Mouse (Mus musculus) neural tube, embryonic 13.5 days (tissue): ENCODE measurements around the gene Alyref. TPM values are rescaled to one million over a fixed set of nuclear protein-coding genes. Genes with fewer than 3 reads are reported as not detected.

ENCODE experiments used
- ATAC-seq: fragments of 200-750 bp; cut with Nextera tagmentation; 2 replicates; pipeline ENCODE4 v1.8.0; 2017; ENCODE audit warnings: low read depth, mild to moderate bottlenecking, moderate TSS enrichment, moderate library complexity
- H3K27ac ChIP-seq: fragments of 300-500 bp; sonication (generic); replicated peaks from 2 replicates; pipeline ENCODE4 v1.5.1; 2015; ENCODE audit warnings: moderate library complexity, mild to moderate bottlenecking, inconsistent platforms
- H3K27me3 ChIP-seq: fragments of 300-500 bp; sonication (generic); 2 replicates; pipeline ENCODE4 v1.6.1; 2015; ENCODE audit warnings: mild to moderate bottlenecking, inconsistent platforms
- H3K36me3 ChIP-seq: fragments of 300-500 bp; sonication (generic); 2 replicates; pipeline ENCODE4 v1.6.1; 2015; ENCODE audit warnings: mild to moderate bottlenecking, inconsistent platforms
- H3K4me1 ChIP-seq: fragments of 300-500 bp; sonication (generic); replicated peaks from 2 replicates; pipeline ENCODE4 v1.6.1; 2015; ENCODE audit warnings: inconsistent platforms
- H3K4me2 ChIP-seq: fragments of 300-500 bp; sonication (generic); 2 replicates; pipeline ENCODE4 v1.6.1; 2015; ENCODE audit warnings: inconsistent platforms, mild to moderate bottlenecking, moderate library complexity
- H3K4me3 ChIP-seq: fragments of 300-500 bp; sonication (generic); 2 replicates; pipeline ENCODE4 v1.5.1; 2015; ENCODE audit warnings: mild to moderate bottlenecking, inconsistent platforms
- H3K9ac ChIP-seq: fragments of 300-500 bp; sonication (generic); 2 replicates; pipeline ENCODE4 v1.6.1; 2015; ENCODE audit warnings: moderate library complexity, mild to moderate bottlenecking, inconsistent platforms
- H3K9me3 ChIP-seq: fragments of 300-500 bp; sonication (generic); 2 replicates; pipeline ENCODE4 v1.6.1; 2016; ENCODE audit warnings: inconsistent platforms
- WGBS: fragments of 180-500 bp; shearing (Covaris S2); methylation state at CpG from one replicate; pipeline ENCODE4 v1.1.7; 2015; 5-methylcytosine and 5-hydroxymethylcytosine counted together
- polyA plus RNA-seq: library from polyadenylated mRNA; unstranded; fragments of >200 nt; fragmentation: Nextera tagmentation; extraction: Ambion mirVana; gene quantifications from 2 replicates; pipeline ENCODE4 v1.2.1, GENCODE M21; 2015

Gene Alyref
- polyA plus RNA-seq = 292 and 326 TPM in 2 replicates

DNA sequence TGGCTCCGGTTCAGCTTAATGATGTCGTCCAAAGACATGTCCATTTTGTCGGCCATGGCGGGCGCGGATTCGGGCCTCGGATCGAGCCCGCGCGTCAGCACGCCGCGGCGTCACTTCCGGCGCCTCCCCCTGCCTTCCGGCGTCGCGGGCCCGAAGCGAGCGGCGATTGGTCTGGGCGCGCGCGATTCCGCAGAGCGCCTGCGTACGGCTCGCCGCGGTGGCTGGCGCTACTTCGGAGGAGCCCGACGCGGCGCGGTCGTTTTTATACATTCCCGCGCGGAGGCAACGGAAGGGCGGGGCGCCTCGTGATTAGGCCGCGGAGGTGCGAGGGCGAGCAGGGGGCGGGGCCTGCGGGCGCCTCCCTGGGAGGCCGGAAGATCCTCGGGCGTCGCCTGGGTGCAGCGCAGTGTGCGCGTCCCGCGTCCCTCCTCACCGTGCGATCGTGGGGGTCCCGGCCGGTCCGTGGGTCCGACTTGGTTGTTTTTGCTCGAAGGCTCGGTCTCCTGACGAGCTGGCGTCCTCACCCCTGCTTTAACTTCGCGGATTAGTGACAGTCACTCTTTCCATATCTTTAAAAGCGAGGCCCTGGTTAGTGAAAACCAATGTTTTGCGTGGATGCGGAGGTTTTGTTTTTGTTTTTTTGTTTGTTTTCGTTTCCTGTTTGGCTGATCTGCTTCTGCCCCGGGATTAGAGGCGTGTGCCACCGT lies at the start of gene Alyref, which contains the start of gene Anapc11:
Gene Alyref, minus strand, starts transcription at position 83 of the 707 bp plus-strand sequence.
Gene Anapc11, plus strand, starts transcription at position 139 of the 707 bp plus-strand sequence.
- H3K36me3 ChIP-seq = peaks cover 63% of the 10 kb centered on the region
- ATAC-seq = peak; percentile 97
- 1% methylated on average over 88 of the region's 88 CpGs for WGBS

DNA sequence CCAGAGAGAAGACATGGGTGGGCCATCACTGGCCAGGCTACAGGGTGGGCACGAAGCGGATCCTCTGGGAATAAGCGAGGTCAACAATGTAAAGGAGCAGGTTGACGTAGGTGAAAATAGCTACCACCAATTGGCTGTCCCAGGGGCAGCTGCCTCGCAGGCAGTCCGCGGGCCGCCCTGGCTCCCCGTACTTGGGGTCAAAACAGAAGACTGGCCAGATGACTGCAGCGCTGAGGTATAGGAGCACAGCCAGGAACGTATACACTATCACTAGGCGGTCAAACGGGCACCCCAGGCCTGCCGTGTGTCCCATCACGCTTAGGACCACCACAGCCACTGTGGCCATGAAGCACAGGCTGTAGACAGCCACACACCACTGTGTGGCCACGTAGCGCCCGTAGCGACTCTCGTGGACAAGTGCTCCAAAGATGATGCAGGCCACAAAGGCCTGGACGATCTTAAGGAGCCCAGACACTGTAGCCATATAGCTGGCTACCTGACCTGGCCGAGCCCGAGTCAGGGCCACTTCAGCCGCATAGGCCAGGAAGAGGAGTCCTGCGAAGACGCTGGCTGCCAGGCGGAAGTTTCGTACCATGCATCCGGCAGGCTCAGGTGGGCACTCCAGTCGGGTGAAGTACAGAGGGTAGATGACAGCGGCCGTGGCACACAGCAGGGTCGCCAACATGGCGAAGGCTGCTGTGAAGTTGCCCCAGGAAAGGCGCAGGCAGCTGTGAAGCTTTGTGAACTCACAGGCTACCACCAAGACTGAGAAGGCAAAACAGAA lies 49.1 kb upstream of the Alyref start:
- Histone ChIP-seq H3K36me3 (no peaks in the 10 kb centered on the region), H3K4me3 (no peak overlapping the region), H3K4me1 (peaks cover 25% of the 10 kb centered on the region), H3K4me2 (peak overlapping the region; percentile 53; the same call in 1 of the 2 replicates), H3K9ac (peak overlapping the region; percentile 65; the same call in 1 of the 2 replicates), H3K9me3 (no peaks in the 10 kb centered on the region), H3K27ac (no peak overlapping the region), H3K27me3 (0 out of 2 replicates have a peak, but pooled peaks cover 2% of the 10 kb centered on the region)
- 85% methylated on average over 35 of the region's 35 CpGs for WGBS
- ATAC-seq = no peak

More for the DNA sequence above, at the start of gene Alyref, which contains the start of gene Anapc11:
- Histone ChIP-seq H3K27ac (peak within 1 kb of the TSS; percentile 93), H3K4me3 (peak within 1 kb of the TSS; percentile 99), H3K9ac (peak within 1 kb of the TSS; percentile 98), H3K4me1 (peaks cover 34% of the 10 kb centered on the region), H3K27me3 (no peaks in the 10 kb centered on the region), H3K4me2 (peak within 1 kb of the TSS; percentile 99), H3K9me3 (no peaks in the 10 kb centered on the region)

- H3K9me3 ChIP-seq = no peaks in the 10 kb centered on the region
- H3K36me3 ChIP-seq = no peaks in the 10 kb centered on the region
- peak within 1 kb of the TSS; percentile 34; the same call in 1 of the 2 replicates for H3K27ac ChIP-seq
- WGBS = 0% methylated on average over 15 of the region's 15 CpGs
- peak within 1 kb of the TSS; percentile 82 for H3K4me2 ChIP-seq
- ATAC-seq = peak; percentile 99
- peak within 1 kb of the TSS; percentile 49 for H3K4me3 ChIP-seq
- 0 out of 2 replicates have a peak, but pooled peaks cover 4% of the 10 kb centered on the region for H3K27me3 ChIP-seq
- peaks cover 27% of the 10 kb centered on the region for H3K4me1 ChIP-seq
- peak within 1 kb of the TSS; percentile 78 for H3K9ac ChIP-seq
Observed at GRCm38 (mm10) chr11:120643601-120643987, 45.4 kb upstream of the Alyref start, which contains the start of gene Pycr1. Gene Pycr1, minus strand, starts transcription at chr11:120643769.

- Histone ChIP-seq H3K4me3 (peak overlapping the region; percentile 49), H3K4me1 (peaks cover 24% of the 10 kb centered on the region), H3K27ac (peak overlapping the region; percentile 34; the same call in 1 of the 2 replicates), H3K9me3 (no peaks in the 10 kb centered on the region), H3K4me2 (peak overlapping the region; percentile 82), H3K27me3 (0 out of 2 replicates have a peak, but pooled peaks cover 4% of the 10 kb centered on the region), H3K36me3 (no peaks in the 10 kb centered on the region), H3K9ac (peak overlapping the region; percentile 78)
- peak; percentile 64 for ATAC-seq
- under 1% methylated on average over 18 of the region's 18 CpGs for WGBS
Observed at GRCm38 (mm10) chr11:120642939-120643600, 44.9 kb upstream of the Alyref start.

GRCm38 (mm10) chr11:120641869-120642268 lies 43.7 kb upstream of the Alyref start:
- H3K27ac ChIP-seq = no peak overlapping the region
- no peaks in the 10 kb centered on the region for H3K9me3 ChIP-seq
- peak overlapping the region; percentile 78; the same call in 1 of the 2 replicates for H3K9ac ChIP-seq
- 0 out of 2 replicates have a peak, but pooled peaks cover 4% of the 10 kb centered on the region for H3K27me3 ChIP-seq
- ATAC-seq = no peak
- WGBS = 77% methylated on average over 8 of the region's 8 CpGs
- peaks cover 17% of the 10 kb centered on the region for H3K4me1 ChIP-seq
- no peaks in the 10 kb centered on the region for H3K36me3 ChIP-seq
- peak overlapping the region; percentile 82; the same call in 1 of the 2 replicates for H3K4me2 ChIP-seq
- no peak overlapping the region for H3K4me3 ChIP-seq

DNA sequence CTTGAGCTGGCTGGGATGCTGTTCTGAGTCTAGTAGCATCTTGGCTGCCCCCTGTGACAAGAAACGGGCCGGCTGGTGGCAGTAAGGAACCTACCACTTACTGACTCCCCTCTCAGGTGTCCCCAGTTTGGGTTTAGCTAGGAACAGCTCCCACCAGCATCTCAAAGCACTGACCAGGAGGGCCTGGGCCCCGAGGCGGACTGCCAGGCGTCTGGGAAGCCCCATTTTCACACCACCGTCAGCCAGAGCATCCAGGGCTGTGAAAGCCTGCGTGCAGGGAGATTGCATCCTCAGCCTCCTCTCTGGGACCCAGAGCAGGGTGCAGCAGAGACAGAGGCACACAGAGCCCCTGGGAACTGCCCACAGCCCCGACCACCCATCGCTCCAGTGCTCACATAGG lies 43.1 kb upstream of the Alyref start:
- WGBS = 64% methylated on average over 9 of the region's 9 CpGs
- ATAC-seq = no peak
- Histone ChIP-seq H3K9me3 (no peaks in the 10 kb centered on the region), H3K36me3 (no peaks in the 10 kb centered on the region), H3K4me2 (no peak overlapping the region), H3K4me1 (peaks cover 17% of the 10 kb centered on the region), H3K27me3 (0 out of 2 replicates have a peak, but pooled peaks cover 4% of the 10 kb centered on the region), H3K9ac (peak overlapping the region; percentile 34), H3K27ac (no peak overlapping the region), H3K4me3 (no peak overlapping the region)

GRCm38 (mm10) chr11:120634810-120635209 lies 36.6 kb upstream of the Alyref start:
- no peak overlapping the region for H3K4me2 ChIP-seq
- no peak overlapping the region for H3K9ac ChIP-seq
- no peak for ATAC-seq
- no peak overlapping the region for H3K27ac ChIP-seq
- no peaks in the 10 kb centered on the region for H3K9me3 ChIP-seq
- no peak overlapping the region for H3K4me3 ChIP-seq
- H3K36me3 ChIP-seq = no peaks in the 10 kb centered on the region
- 83% methylated on average over 5 of the region's 5 CpGs for WGBS
- H3K27me3 ChIP-seq = no peaks in the 10 kb centered on the region
- H3K4me1 ChIP-seq = peaks cover 29% of the 10 kb centered on the region

- peaks cover 9% of the 10 kb centered on the region for H3K36me3 ChIP-seq
- H3K27me3 ChIP-seq = no peaks in the 10 kb centered on the region
- peak within 1 kb of the TSS; percentile 92 for H3K4me3 ChIP-seq
- peak within 1 kb of the TSS; percentile 88 for H3K27ac ChIP-seq
- H3K4me1 ChIP-seq = peaks cover 35% of the 10 kb centered on the region
- peak within 1 kb of the TSS; percentile 96 for H3K9ac ChIP-seq
- H3K9me3 ChIP-seq = no peaks in the 10 kb centered on the region
- ATAC-seq = peak; percentile 90
- H3K4me2 ChIP-seq = peak within 1 kb of the TSS; percentile 95
- WGBS = 10% methylated on average over 58 of the region's 58 CpGs
Observed at GRCm38 (mm10) chr11:120633520-120634343, 35.6 kb upstream of the Alyref start, which contains the start of gene Mafg. Gene Mafg, minus strand, starts transcription at chr11:120633600.

DNA sequence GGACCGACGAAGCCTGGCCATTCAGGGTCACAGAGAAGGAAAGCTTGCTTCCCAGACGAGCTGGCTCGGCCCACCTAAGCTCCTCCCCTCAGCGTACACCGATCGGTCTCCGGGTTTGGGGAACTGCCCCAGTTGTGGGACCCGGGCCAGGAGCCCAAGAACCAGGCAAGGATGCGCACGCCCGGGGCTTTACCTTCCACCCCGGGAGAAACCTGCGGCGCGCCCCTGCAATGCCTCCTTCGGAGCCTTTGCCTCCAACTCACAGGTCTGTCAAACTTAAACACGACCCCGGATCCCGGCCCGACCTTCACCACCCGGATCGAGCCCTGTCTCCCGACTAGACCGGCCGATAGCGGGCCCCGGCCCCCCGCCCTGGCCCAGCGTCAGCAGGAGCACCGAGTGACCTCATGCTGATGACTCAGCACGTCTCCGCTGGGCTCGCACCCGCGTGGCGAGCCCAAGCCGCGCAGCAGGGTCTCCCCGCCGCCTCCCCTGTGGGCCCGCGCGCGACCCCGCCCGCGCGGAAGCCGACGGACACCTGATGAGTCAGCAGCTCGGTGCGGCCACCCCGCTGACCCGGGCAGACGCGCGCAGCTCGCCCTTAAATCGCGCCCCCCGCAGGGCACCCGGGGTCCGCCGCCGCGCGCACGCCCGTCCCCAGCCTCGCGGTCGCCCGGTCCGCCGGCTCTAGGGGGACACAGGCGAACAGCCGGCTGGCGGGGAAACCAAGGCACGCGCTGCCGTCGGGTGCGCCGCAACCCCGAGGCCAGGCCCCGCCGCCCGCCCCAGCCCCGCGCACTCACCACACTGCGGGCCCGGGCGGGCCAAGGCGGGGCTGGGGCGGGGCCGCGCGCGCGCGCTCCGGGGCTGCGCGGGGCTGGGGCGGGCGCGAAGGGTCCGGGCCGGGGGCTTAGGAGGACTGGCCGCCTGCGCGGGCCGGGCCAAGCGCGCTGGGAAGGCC lies 34.7 kb upstream of the Alyref start:
- peak overlapping the region; percentile 88 for H3K27ac ChIP-seq
- H3K9ac ChIP-seq = peak overlapping the region; percentile 96
- peak overlapping the region; percentile 92 for H3K4me3 ChIP-seq
- H3K36me3 ChIP-seq = peaks cover 15% of the 10 kb centered on the region
- peak overlapping the region; percentile 95 for H3K4me2 ChIP-seq
- peak; percentile 85 for ATAC-seq
- no peaks in the 10 kb centered on the region for H3K27me3 ChIP-seq
- 1% methylated on average over 89 of the region's 116 CpGs for WGBS
- peaks cover 35% of the 10 kb centered on the region for H3K4me1 ChIP-seq
- no peaks in the 10 kb centered on the region for H3K9me3 ChIP-seq
